Mouse (Mus musculus) lung, postnatal 10 days (tissue): ENCODE results near the gene Lhx1.

Experiments used
- DNase-seq: peaks from one replicate; pipeline ENCODE4 v3.0.0; 2021

Lhx1 gene

GRCm38 (mm10) chr11:84525421-84526274 lies at the start of gene Lhx1:
Gene Lhx1 (minus strand): TSS chr11:84525535.
- no peak for DNase-seq

GRCm38 (mm10) chr11:84574834-84575233 lies 49.5 kb upstream of the Lhx1 start:
- DNase-seq, result no peak

- no peak for DNase-seq
These were observed 48.3 kb upstream of the Lhx1 start for GRCm38 (mm10) chr11:84573637-84574036.

GRCm38 (mm10) chr11:84570812-84571211 lies 45.5 kb upstream of the Lhx1 start:
- no peak for DNase-seq

GRCm38 (mm10) chr11:84570392-84570791 lies 45.1 kb upstream of the Lhx1 start:
- no peak for DNase-seq

- DNase-seq, result no peak
These were observed 43.9 kb upstream of the Lhx1 start for GRCm38 (mm10) chr11:84569052-84569751.

GRCm38 (mm10) chr11:84568482-84568881 lies 43.1 kb upstream of the Lhx1 start:
- no peak for DNase-seq

GRCm38 (mm10) chr11:84566691-84567090 lies 41.4 kb upstream of the Lhx1 start:
- no peak for DNase-seq

- DNase-seq, result peak; percentile 7
These were observed 39.9 kb upstream of the Lhx1 start for GRCm38 (mm10) chr11:84565224-84565623.

- no peak for DNase-seq
These were observed 38.0 kb upstream of the Lhx1 start for GRCm38 (mm10) chr11:84563360-84563759.

- no peak for DNase-seq
These were observed 37.5 kb upstream of the Lhx1 start for GRCm38 (mm10) chr11:84562758-84563347.

GRCm38 (mm10) chr11:84561546-84561945 lies 36.2 kb upstream of the Lhx1 start:
- no peak for DNase-seq

- DNase-seq, result no peak
These were observed 28.6 kb upstream of the Lhx1 start for GRCm38 (mm10) chr11:84553821-84554450.

- DNase-seq, result no peak
These were observed 26.0 kb upstream of the Lhx1 start for GRCm38 (mm10) chr11:84551296-84551695.

GRCm38 (mm10) chr11:84549258-84549791 lies 24.0 kb upstream of the Lhx1 start:
- no peak for DNase-seq

GRCm38 (mm10) chr11:84548293-84548692 lies 23.0 kb upstream of the Lhx1 start:
- DNase-seq, result no peak

GRCm38 (mm10) chr11:84539981-84540380 lies 14.6 kb upstream of the Lhx1 start:
- no peak for DNase-seq

GRCm38 (mm10) chr11:84529797-84530703 lies 4.7 kb upstream of the Lhx1 start:
- peak; percentile 53 for DNase-seq

GRCm38 (mm10) chr11:84529143-84529755 lies 3.9 kb upstream of the Lhx1 start:
- no peak for DNase-seq

- no peak for DNase-seq
These were observed 1.9 kb upstream of the Lhx1 start for GRCm38 (mm10) chr11:84526976-84527860.
